Mouse (Mus musculus): ENCODE measurements around the gene Tbcd. TPM values are rescaled to one million over a fixed set of nuclear protein-coding genes. Genes with fewer than 3 reads are reported as not detected.
A peak's percentile ranks its signal among the peaks of the same experiment; 100 is the strongest.

Tbcd gene
- total and polyA plus RNA-seq, 3 experiments = 10.6 to 17.4 (median 11.4) TPM

DNA sequence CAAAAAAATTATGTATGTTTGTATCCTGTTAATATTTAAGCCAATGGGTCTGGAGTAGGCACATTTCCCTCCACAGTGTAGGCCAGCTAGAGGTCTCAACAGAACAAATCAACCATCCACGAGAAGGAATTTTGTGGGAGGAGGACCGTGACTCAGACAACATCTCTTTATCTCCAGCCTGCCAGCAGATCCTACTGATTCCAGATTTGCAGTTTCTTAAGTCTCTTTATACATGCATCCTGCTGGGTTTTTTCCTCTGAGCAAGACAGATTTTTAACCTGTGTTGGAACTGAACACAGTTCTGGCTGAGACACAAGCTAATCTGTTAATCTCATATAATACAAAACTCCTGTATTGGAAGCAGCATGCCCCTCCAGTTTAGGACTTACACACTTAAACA, 32.8 kb upstream of the Tbcd start:
- H3K4me1 ChIP-seq (ENCODE audit: control insufficient read depth, insufficient read depth, low read length) = peaks cover 3% of the 10 kb centered on the region
- no peak overlapping the region for H3K4me3 ChIP-seq
- no peak overlapping the region for H3K27ac ChIP-seq
- H3K9ac ChIP-seq (ENCODE audit: low read depth, low read length) = no peak overlapping the region
- no peak for DNase-seq
- WGBS = 51% methylated on average over 2 of the region's 2 CpGs
- no peaks in the 10 kb centered on the region for H3K79me2 ChIP-seq (replicated peaks; ENCODE audit: control insufficient read depth, insufficient read depth, low read length)
- no peaks in the 10 kb centered on the region; the same call in 1 of the 2 replicates for H3K27me3 ChIP-seq (ENCODE audit: control insufficient read depth, insufficient read depth, low read length)
- H3K36me3 ChIP-seq (ENCODE audit: control insufficient read depth, insufficient read depth, low read length) = peaks cover 2% of the 10 kb centered on the region; the same call in 1 of the 2 replicates
- TF ChIP-seq EP300 (IDR thresholded peaks at IDR 0.05; ENCODE audit: insufficient read depth, low read depth, low read length) (no peak), CTCF (IDR thresholded peaks at IDR 0.05) (no peak), POLR2A (IDR thresholded peaks at IDR 0.05; ENCODE audit: insufficient read depth, low read depth, low read length) (no peak)
- intact Hi-C loops (cut with DNase I) = no loop called here

DNA sequence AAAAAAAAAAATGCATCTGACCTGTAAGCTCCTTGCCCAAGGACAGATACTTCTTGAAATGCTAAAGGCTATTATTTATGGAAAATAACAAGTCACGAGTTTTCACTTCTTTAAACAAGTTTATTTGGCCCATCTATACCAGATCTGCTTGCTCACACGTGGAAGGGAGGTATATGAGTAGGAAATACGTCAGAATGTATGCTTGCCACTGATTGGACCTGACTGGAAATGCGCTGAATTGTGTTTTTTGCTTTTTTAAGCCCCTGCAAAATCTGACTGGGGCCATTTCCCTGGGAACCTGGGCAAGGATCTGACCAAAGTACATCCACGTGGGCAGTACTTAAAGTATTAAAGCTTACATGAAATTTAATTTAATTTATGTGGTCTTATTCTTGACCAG, 31.4 kb upstream of the Tbcd start:
- 58% methylated on average over 5 of the region's 5 CpGs for WGBS
- intact Hi-C loops (cut with DNase I) = loop anchor here (5.0 kb wide), 1 partner anchor 68 kb away; the partner anchor contains the start of gene Wdr45b
- H3K27ac ChIP-seq = no peak overlapping the region

GRCm38 (mm10) chr11:121420830-121421552, 30.8 kb upstream of the Tbcd start, which contains the start of gene Fn3krp:
Fn3krp (plus strand) TSS chr11:121421401.
- peak; percentile 98 to 99 for DNase-seq
- H3K4me3 ChIP-seq = peak within 1 kb of the TSS; percentile 91
- peaks cover 2% of the 10 kb centered on the region; the same call in 1 of the 2 replicates for H3K36me3 ChIP-seq (ENCODE audit: control insufficient read depth, insufficient read depth, low read length)
- peaks cover 2% of the 10 kb centered on the region for H3K4me1 ChIP-seq (ENCODE audit: control insufficient read depth, insufficient read depth, low read length)
- no peak for TF ChIP-seq EP300 (IDR thresholded peaks at IDR 0.05; ENCODE audit: insufficient read depth, low read depth, low read length)
- peak; percentile 85 for TF ChIP-seq POLR2A (IDR thresholded peaks at IDR 0.05; ENCODE audit: insufficient read depth, low read depth, low read length)
- TF ChIP-seq CTCF (IDR thresholded peaks at IDR 0.05) = peak; percentile 27; the same call in 1 of the 2 replicates
- H3K79me2 ChIP-seq (replicated peaks; ENCODE audit: control insufficient read depth, insufficient read depth, low read length) = no peaks in the 10 kb centered on the region
- WGBS = 2% methylated on average over 28 of the region's 28 CpGs
- peak within 1 kb of the TSS; percentile 76 for H3K9ac ChIP-seq (ENCODE audit: low read depth, low read length)
- peak within 1 kb of the TSS; percentile 80 for H3K27ac ChIP-seq
- intact Hi-C loops (cut with DNase I) = loop anchor here (5.0 kb wide), 1 partner anchor 69 kb away; the partner anchor contains the start of gene Wdr45b
- H3K27me3 ChIP-seq (ENCODE audit: control insufficient read depth, insufficient read depth, low read length) = no peaks in the 10 kb centered on the region; the same call in 1 of the 2 replicates

More for the DNA sequence above, 31.4 kb upstream of the Tbcd start:
- Histone ChIP-seq H3K4me1 (ENCODE audit: control insufficient read depth, insufficient read depth, low read length) (peaks cover 2% of the 10 kb centered on the region), H3K27me3 (ENCODE audit: control insufficient read depth, insufficient read depth, low read length) (no peaks in the 10 kb centered on the region; the same call in 1 of the 2 replicates), H3K36me3 (ENCODE audit: control insufficient read depth, insufficient read depth, low read length) (peaks cover 2% of the 10 kb centered on the region; the same call in 1 of the 2 replicates), H3K4me3 (no peak overlapping the region; the same call in 1 of the 2 replicates), H3K9ac (ENCODE audit: low read depth, low read length) (no peak overlapping the region), H3K79me2 (replicated peaks; ENCODE audit: control insufficient read depth, insufficient read depth, low read length) (no peaks in the 10 kb centered on the region)
- DNase-seq = no peak
- no peak for TF ChIP-seq POLR2A (IDR thresholded peaks at IDR 0.05; ENCODE audit: insufficient read depth, low read depth, low read length)
- no peak for TF ChIP-seq CTCF (IDR thresholded peaks at IDR 0.05)
- TF ChIP-seq EP300 (IDR thresholded peaks at IDR 0.05; ENCODE audit: insufficient read depth, low read depth, low read length) = no peak

GRCm38 (mm10) chr11:121421553-121422173, 30.1 kb upstream of the Tbcd start:
- peak overlapping the region; percentile 80 for H3K27ac ChIP-seq
- H3K79me2 ChIP-seq (replicated peaks; ENCODE audit: control insufficient read depth, insufficient read depth, low read length) = no peaks in the 10 kb centered on the region
- no peak for DNase-seq
- peaks cover 2% of the 10 kb centered on the region; the same call in 1 of the 2 replicates for H3K36me3 ChIP-seq (ENCODE audit: control insufficient read depth, insufficient read depth, low read length)
- TF ChIP-seq EP300 (IDR thresholded peaks at IDR 0.05; ENCODE audit: insufficient read depth, low read depth, low read length) = no peak
- H3K4me3 ChIP-seq = peak overlapping the region; percentile 91
- H3K27me3 ChIP-seq (ENCODE audit: control insufficient read depth, insufficient read depth, low read length) = no peaks in the 10 kb centered on the region; the same call in 1 of the 2 replicates
- peak overlapping the region; percentile 76 for H3K9ac ChIP-seq (ENCODE audit: low read depth, low read length)
- intact Hi-C loops (cut with DNase I) = loop anchor here (5.0 kb wide), 1 partner anchor 69 kb away; the partner anchor contains the start of gene Wdr45b
- under 1% methylated on average over 28 of the region's 28 CpGs for WGBS
- peaks cover 2% of the 10 kb centered on the region for H3K4me1 ChIP-seq (ENCODE audit: control insufficient read depth, insufficient read depth, low read length)

- Histone ChIP-seq H3K4me1 (ENCODE audit: control insufficient read depth, insufficient read depth, low read length) (peaks cover 11% of the 10 kb centered on the region), H3K27me3 (ENCODE audit: control insufficient read depth, insufficient read depth, low read length) (no peaks in the 10 kb centered on the region), H3K9ac (ENCODE audit: low read depth, low read length) (no peak overlapping the region), H3K36me3 (ENCODE audit: control insufficient read depth, insufficient read depth, low read length) (no peaks in the 10 kb centered on the region), H3K27ac (peak overlapping the region; percentile 15; the same call in 1 of the 2 replicates), H3K79me2 (replicated peaks; ENCODE audit: control insufficient read depth, insufficient read depth, low read length) (no peaks in the 10 kb centered on the region), H3K4me3 (no peak overlapping the region)
- TF ChIP-seq POLR2A (IDR thresholded peaks at IDR 0.05; ENCODE audit: insufficient read depth, low read depth, low read length) = no peak
- TF ChIP-seq CTCF (IDR thresholded peaks at IDR 0.05) = no peak
- TF ChIP-seq EP300 (IDR thresholded peaks at IDR 0.05; ENCODE audit: insufficient read depth, low read depth, low read length) = no peak
- no peak for DNase-seq
- WGBS = 45% methylated on average over 4 of the region's 4 CpGs
- intact Hi-C loops (cut with DNase I) = no loop called here
Observed at GRCm38 (mm10) chr11:121433397-121433796, 18.4 kb upstream of the Tbcd start.

All from heart, adult 2 months (tissue).